Comparison of ENCODE assay signal across 14 mouse cellular contexts in the genomic region with DNA sequence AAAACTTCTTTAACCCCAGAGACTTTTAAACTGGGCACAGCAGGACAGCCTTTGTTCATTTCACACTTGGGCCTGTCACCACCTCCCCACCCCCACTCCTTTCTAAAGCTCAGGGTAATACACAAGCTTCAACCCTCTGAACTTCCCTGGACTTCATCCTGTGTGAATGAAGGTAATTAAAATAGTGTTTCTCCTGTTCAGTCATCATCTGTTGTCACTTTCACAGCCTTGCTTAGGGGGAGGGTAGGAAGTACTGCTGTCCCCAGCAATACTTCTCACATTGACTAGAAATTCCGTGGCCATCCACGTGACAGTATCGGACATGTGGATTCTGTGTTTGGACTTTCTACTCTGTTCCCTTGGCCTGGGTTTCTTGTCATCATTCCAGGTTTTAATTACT. TPM values are rescaled to one million over a fixed set of nuclear protein-coding genes. Genes with fewer than 3 reads are reported as not detected.
DNase-seq lines count a peak whose midpoint lies in the region; ATAC-seq and TF ChIP-seq lines count a peak whose summit lies in the region.
"Had no signal": no experiment of that assay in that cellular context is flagged by ENCODE, and none has a peak within 500 bp of the region (broad histone marks: within the 10 kb centered on the region; RNA-seq: fewer than 3 reads in every experiment).

No protein-coding gene starts in this region.

- WGBS in kidney, embryonic 16.5 days = 21% methylated on average over 3 of the region's 3 CpGs
- WGBS in midbrain, embryonic 11.5 days = 5% methylated on average over 3 of the region's 3 CpGs
- 12% methylated on average over 3 of the region's 3 CpGs for WGBS in midbrain, postnatal 0 days
- WGBS in heart, embryonic 12.5 days = 12% methylated on average over 3 of the region's 3 CpGs

- no peaks in the 10 kb centered on the region for H3K36me3 ChIP-seq in kidney, embryonic 16.5 days (ENCODE audit: insufficient read depth, low read length)
- no peaks in the 10 kb centered on the region for H3K36me3 ChIP-seq in midbrain, embryonic 11.5 days (ENCODE audit: control insufficient read depth, insufficient read depth, low read length)
- H3K36me3 ChIP-seq in midbrain, postnatal 0 days (ENCODE audit: insufficient read depth, low read length) = no peaks in the 10 kb centered on the region
- no peaks in the 10 kb centered on the region for H3K36me3 ChIP-seq in heart, embryonic 12.5 days

- H3K27me3 ChIP-seq in kidney, embryonic 16.5 days (ENCODE audit: insufficient read depth, low read length) = no peaks in the 10 kb centered on the region
- H3K27me3 ChIP-seq in midbrain, embryonic 11.5 days (ENCODE audit: control insufficient read depth, insufficient read depth, low read length) = peaks cover 11% of the 10 kb centered on the region
- H3K27me3 ChIP-seq in midbrain, postnatal 0 days (ENCODE audit: insufficient read depth, low read length) = 0 out of 2 replicates have a peak, but pooled peaks cover 4% of the 10 kb centered on the region
- no peaks in the 10 kb centered on the region for H3K27me3 ChIP-seq in heart, embryonic 12.5 days (replicated peaks)
- H3K27me3 ChIP-seq: Patski had no signal

- no peak overlapping the region for H3K27ac ChIP-seq in kidney, embryonic 16.5 days (ENCODE audit: low read length)
- H3K27ac ChIP-seq in midbrain, embryonic 11.5 days (ENCODE audit: low read depth, low read length) = no peak overlapping the region
- H3K27ac ChIP-seq in midbrain, postnatal 0 days (ENCODE audit: low read depth, low read length) = no peak overlapping the region
- peak overlapping the region; percentile 43; the same call in 1 of the 2 replicates for H3K27ac ChIP-seq in heart, embryonic 12.5 days (ENCODE audit: poor library complexity, severe bottlenecking)
- H3K27ac ChIP-seq: liver, embryonic 14.5 days had no signal

- no peak for ATAC-seq in kidney, embryonic 16.5 days (ENCODE audit: low FRiP score, low TSS enrichment)
- peak; percentile 43 for ATAC-seq in midbrain, embryonic 11.5 days (ENCODE audit: low FRiP score)
- no peak for ATAC-seq in midbrain, postnatal 0 days (ENCODE audit: low FRiP score)
- peak; percentile 43; the same call in 1 of the 2 replicates for ATAC-seq in heart, embryonic 12.5 days (ENCODE audit: insufficient number of reproducible peaks, low FRiP score)
- ATAC-seq in monocyte, adult 5-6 weeks (replicated peaks; ENCODE audit: insufficient number of reproducible peaks, low FRiP score, low TSS enrichment, poor library complexity, severe bottlenecking) = no peak
- ATAC-seq: intestine, embryonic 16.5 days; Patski had no signal

- H3K4me3 ChIP-seq in kidney, embryonic 16.5 days (ENCODE audit: low read length) = no peak overlapping the region
- no peak overlapping the region for H3K4me3 ChIP-seq in midbrain, embryonic 11.5 days (ENCODE audit: low read depth, low read length)
- no peak overlapping the region for H3K4me3 ChIP-seq in midbrain, postnatal 0 days (ENCODE audit: low read depth, low read length)
- H3K4me3 ChIP-seq in heart, embryonic 12.5 days = no peak overlapping the region

- H3K4me2 ChIP-seq in kidney, embryonic 16.5 days (replicated peaks; ENCODE audit: low read depth, low read length) = no peak overlapping the region
- no peak overlapping the region for H3K4me2 ChIP-seq in midbrain, embryonic 11.5 days
- H3K4me2 ChIP-seq in midbrain, postnatal 0 days (ENCODE audit: low read depth, low read length, poor library complexity, severe bottlenecking) = no peak overlapping the region
- H3K4me2 ChIP-seq in heart, embryonic 12.5 days = peak overlapping the region; percentile 40

- DNase-seq in kidney, adult 11 months = peak; percentile 73
- DNase-seq in midbrain, embryonic 11.5 days (ENCODE audit: low spot score, missing footprints) = peak; percentile 91
- no peak for DNase-seq in midbrain, postnatal 0 days (ENCODE audit: low spot score)
- DNase-seq in mesoderm, embryonic 11.5 days (ENCODE audit: low read depth, low spot score) = peak; percentile 34
- no peak for DNase-seq in T-cell, adult 2 months (ENCODE audit: low spot score)
- DNase-seq: adrenal gland, postnatal 10 days had no signal

- TF ChIP-seq CTCF in midbrain, postnatal 0 days (IDR thresholded peaks at IDR 0.05) = no peak

- no peaks in the 10 kb centered on the region for H3K9me3 ChIP-seq in kidney, embryonic 16.5 days (ENCODE audit: low read length)
- H3K9me3 ChIP-seq in midbrain, embryonic 11.5 days (ENCODE audit: control insufficient read depth, low read length) = no peaks in the 10 kb centered on the region
- no peaks in the 10 kb centered on the region for H3K9me3 ChIP-seq in midbrain, postnatal 0 days (ENCODE audit: low read length)
- H3K9me3 ChIP-seq in heart, embryonic 12.5 days (replicated peaks) = no peaks in the 10 kb centered on the region

- H3K9ac ChIP-seq in kidney, embryonic 16.5 days (replicated peaks; ENCODE audit: low read length) = no peak overlapping the region
- H3K9ac ChIP-seq in midbrain, embryonic 11.5 days (ENCODE audit: low read length) = no peak overlapping the region
- H3K9ac ChIP-seq in midbrain, postnatal 0 days (replicated peaks; ENCODE audit: low read length, poor library complexity, severe bottlenecking) = no peak overlapping the region
- H3K9ac ChIP-seq in heart, embryonic 12.5 days = no peak overlapping the region
- H3K9ac ChIP-seq: liver, embryonic 14.5 days had no signal

- peaks cover 17% of the 10 kb centered on the region for H3K4me1 ChIP-seq in kidney, embryonic 16.5 days (ENCODE audit: insufficient read depth, low read length)
- H3K4me1 ChIP-seq in midbrain, embryonic 11.5 days (ENCODE audit: control insufficient read depth, insufficient read depth, low read length) = peaks cover 13% of the 10 kb centered on the region
- H3K4me1 ChIP-seq in midbrain, postnatal 0 days (ENCODE audit: insufficient read depth, low read length) = peaks cover 4% of the 10 kb centered on the region; the same call in 1 of the 2 replicates
- peaks cover 45% of the 10 kb centered on the region for H3K4me1 ChIP-seq in heart, embryonic 12.5 days (replicated peaks)

RNA-seq across cellular contexts. Expression of gene Epha1, which starts 3.2 kb away (rescaled TPM):
- polyA plus RNA-seq in kidney, embryonic 16.5 days (2015; fragmentation: Nextera tagmentation; extraction: Ambion mirVana) = 8.2 and 8.6 TPM in 2 replicates
- polyA plus RNA-seq in midbrain, embryonic 11.5 days (2014; fragmentation: Nextera tagmentation; extraction: Ambion mirVana) = 0.30 and 0.66 TPM in 2 replicates
- 0.71 and 1.1 TPM in 2 replicates for total RNA-seq in midbrain, postnatal 0 days (2014; rRNA removed)
- polyA plus RNA-seq in midbrain, postnatal 0 days (2015; fragmentation: Nextera tagmentation; extraction: Ambion mirVana) = 0.58 and 0.74 TPM in 2 replicates
- 4.7 and 5.5 TPM in 2 replicates for polyA plus RNA-seq in heart, embryonic 12.5 days (2016; fragmentation: Nextera tagmentation; extraction: Ambion mirVana)
- 0.29 to 0.43 TPM in 2 of 3 replicates, not detected in the other for total RNA-seq in monocyte, adult 5-6 weeks (2017)
- total RNA-seq: common myeloid progenitor, adult 5-6 weeks had no signal

RNA-seq across cellular contexts. Expression of gene Zyx, which starts 20.4 kb away (rescaled TPM):
- polyA plus RNA-seq in kidney, embryonic 16.5 days (2015; fragmentation: Nextera tagmentation; extraction: Ambion mirVana) = 115 and 130 TPM in 2 replicates
- 53.2 and 60.2 TPM in 2 replicates for polyA plus RNA-seq in midbrain, embryonic 11.5 days (2014; fragmentation: Nextera tagmentation; extraction: Ambion mirVana)
- total RNA-seq in midbrain, postnatal 0 days (2014; rRNA removed) = 47.3 and 71.7 TPM in 2 replicates
- polyA plus RNA-seq in midbrain, postnatal 0 days (2015; fragmentation: Nextera tagmentation; extraction: Ambion mirVana) = 60.5 and 62.7 TPM in 2 replicates
- 213 and 219 TPM in 2 replicates for polyA plus RNA-seq in heart, embryonic 12.5 days (2016; fragmentation: Nextera tagmentation; extraction: Ambion mirVana)
- total RNA-seq in monocyte, adult 5-6 weeks (2017) = 102 to 184 TPM (median 117 TPM) in 3 replicates

RNA-seq across cellular contexts. Expression of gene Tas2r143, which starts 30.2 kb away (rescaled TPM):
- polyA plus RNA-seq in kidney, embryonic 16.5 days (2015; fragmentation: Nextera tagmentation; extraction: Ambion mirVana) = not detected in 2 replicates
- not detected in 2 replicates for polyA plus RNA-seq in midbrain, embryonic 11.5 days (2014; fragmentation: Nextera tagmentation; extraction: Ambion mirVana)
- total RNA-seq in midbrain, postnatal 0 days (2014; rRNA removed) = not detected in 2 replicates
- polyA plus RNA-seq in midbrain, postnatal 0 days (2015; fragmentation: Nextera tagmentation; extraction: Ambion mirVana) = not detected in 2 replicates
- polyA plus RNA-seq in heart, embryonic 12.5 days (2016; fragmentation: Nextera tagmentation; extraction: Ambion mirVana) = not detected in 2 replicates
- 2.9 to 4.2 TPM in 2 of 3 replicates, not detected in the other for total RNA-seq in monocyte, adult 5-6 weeks (2017)
- total RNA-seq: common myeloid progenitor, adult 5-6 weeks had no signal
- polyA plus RNA-seq: intestine, embryonic 16.5 days; liver, embryonic 14.5 days; Patski had no signal

RNA-seq across cellular contexts. Expression of gene Tas2r135, which starts 35.4 kb away (rescaled TPM):
- polyA plus RNA-seq in kidney, embryonic 16.5 days (2015; fragmentation: Nextera tagmentation; extraction: Ambion mirVana) = not detected in 2 replicates
- not detected in 2 replicates for polyA plus RNA-seq in midbrain, embryonic 11.5 days (2014; fragmentation: Nextera tagmentation; extraction: Ambion mirVana)
- total RNA-seq in midbrain, postnatal 0 days (2014; rRNA removed) = not detected in 2 replicates
- polyA plus RNA-seq in midbrain, postnatal 0 days (2015; fragmentation: Nextera tagmentation; extraction: Ambion mirVana) = not detected in 2 replicates
- polyA plus RNA-seq in heart, embryonic 12.5 days (2016; fragmentation: Nextera tagmentation; extraction: Ambion mirVana) = not detected in 2 replicates
- 1.6 TPM in 1 of 3 replicates, not detected in the others for total RNA-seq in monocyte, adult 5-6 weeks (2017)
- total RNA-seq: common myeloid progenitor, adult 5-6 weeks had no signal
- polyA plus RNA-seq: gonadal fat pad, adult 2 months; intestine, embryonic 16.5 days; liver, embryonic 14.5 days; Patski had no signal

RNA-seq across cellular contexts. Expression of gene Fam131b, which starts 45.4 kb away (rescaled TPM):
- polyA plus RNA-seq in kidney, embryonic 16.5 days (2015; fragmentation: Nextera tagmentation; extraction: Ambion mirVana) = 0.11 and 0.13 TPM in 2 replicates
- polyA plus RNA-seq in midbrain, embryonic 11.5 days (2014; fragmentation: Nextera tagmentation; extraction: Ambion mirVana) = 3.0 TPM in 2 replicates
- 55.6 and 59.6 TPM in 2 replicates for total RNA-seq in midbrain, postnatal 0 days (2014; rRNA removed)
- 5.6 and 6.0 TPM in 2 replicates for polyA plus RNA-seq in midbrain, postnatal 0 days (2015; fragmentation: Nextera tagmentation; extraction: Ambion mirVana)
- polyA plus RNA-seq in heart, embryonic 12.5 days (2016; fragmentation: Nextera tagmentation; extraction: Ambion mirVana) = 0.37 and 0.52 TPM in 2 replicates
- total RNA-seq in monocyte, adult 5-6 weeks (2017) = 0.10 to 0.32 TPM in 2 of 3 replicates, not detected in the other
- total RNA-seq: common myeloid progenitor, adult 5-6 weeks had no signal

Comparison
In these comparisons a context has a peak if more than half of its experiments do, and no peak if none do; other contexts are left out.
1. DNase-seq: peak in kidney, adult 11 months (single experiment), midbrain, embryonic 11.5 days (single experiment) and mesoderm, embryonic 11.5 days (single experiment); none in midbrain, postnatal 0 days (single experiment) and T-cell, adult 2 months (single experiment).
2. ATAC-seq: peak in midbrain, embryonic 11.5 days (single experiment) and heart, embryonic 12.5 days (single experiment); none in kidney, embryonic 16.5 days (single experiment), midbrain, postnatal 0 days (single experiment) and monocyte, adult 5-6 weeks (single experiment).